In genomic region chr1:134063773-134064125, GRCm38 (mm10) we compare ENCODE assay signal across 8 mouse cellular contexts. TPM values are rescaled to one million over a fixed set of nuclear protein-coding genes. Genes with fewer than 3 reads are reported as not detected.
DNase-seq lines count a peak whose midpoint lies in the region; ATAC-seq and TF ChIP-seq lines count a peak whose summit lies in the region.

No protein-coding gene starts in this region.

- no peaks in the 10 kb centered on the region for H3K36me3 ChIP-seq in E14TG2a.4 (ENCODE audit: insufficient read depth, low read length)
- H3K36me3 ChIP-seq in hindbrain, embryonic 14.5 days (replicated peaks; ENCODE audit: control insufficient read depth, insufficient read depth) = no peaks in the 10 kb centered on the region
- H3K36me3 ChIP-seq in liver, embryonic 16.5 days (ENCODE audit: control insufficient read depth, insufficient read depth) = no peaks in the 10 kb centered on the region

- 5% methylated on average over 9 of the region's 9 CpGs for WGBS in hindbrain, embryonic 14.5 days
- WGBS in liver, embryonic 16.5 days (ENCODE audit: insufficient replicate concordance) = 19% methylated on average over 9 of the region's 9 CpGs
- WGBS in olfactory bulb, adult 2 months = 17% methylated on average over 9 of the region's 9 CpGs

- peak overlapping the region; percentile 45 for H3K27ac ChIP-seq in embryonic fibroblast, embryonic 13.5 days (ENCODE audit: insufficient read depth, low read length)
- H3K27ac ChIP-seq in hindbrain, embryonic 14.5 days = peak overlapping the region; percentile 97
- peak overlapping the region; percentile 78 for H3K27ac ChIP-seq in liver, embryonic 16.5 days (ENCODE audit: low read length)
- H3K27ac ChIP-seq in olfactory bulb, adult 2 months (ENCODE audit: insufficient read depth, low read depth, low read length) = peak overlapping the region; percentile 76

- H3K4me1 ChIP-seq in E14TG2a.4 (replicated peaks; ENCODE audit: low read depth, low read length) = peaks cover 72% of the 10 kb centered on the region
- peaks cover 5% of the 10 kb centered on the region for H3K4me1 ChIP-seq in embryonic fibroblast, embryonic 13.5 days (ENCODE audit: control insufficient read depth, insufficient read depth, low read length)
- H3K4me1 ChIP-seq in hindbrain, embryonic 14.5 days (replicated peaks; ENCODE audit: control insufficient read depth, insufficient read depth, low read length) = peaks cover 74% of the 10 kb centered on the region
- peaks cover 76% of the 10 kb centered on the region for H3K4me1 ChIP-seq in liver, embryonic 16.5 days (ENCODE audit: control insufficient read depth, low read depth, low read length)
- H3K4me1 ChIP-seq in olfactory bulb, adult 2 months (ENCODE audit: control insufficient read depth, insufficient read depth, low read length) = peaks cover 40% of the 10 kb centered on the region

- DNase-seq in hindbrain, embryonic 14.5 days (ENCODE audit: low spot score) = no peak
- DNase-seq in gastrocnemius, postnatal 10 days = no peak
- no peak for DNase-seq in cerebellum, adult 11-12 months
- DNase-seq in right cerebral cortex, postnatal 14 days = no peak

- TF ChIP-seq POLR2A in embryonic fibroblast, embryonic 13.5 days (IDR thresholded peaks at IDR 0.05; ENCODE audit: low read depth, low read length) = no peak
- TF ChIP-seq POLR2A in olfactory bulb, adult 2 months (IDR thresholded peaks at IDR 0.05; ENCODE audit: insufficient read depth, low read depth, low read length) = no peak

- H3K4me2 ChIP-seq in hindbrain, embryonic 14.5 days (replicated peaks) = peak overlapping the region; percentile 46
- H3K4me2 ChIP-seq in liver, embryonic 16.5 days (ENCODE audit: low read depth, low read length) = peak overlapping the region; percentile 52

- peak overlapping the region; percentile 72 for H3K4me3 ChIP-seq in E14TG2a.4 (replicated peaks; ENCODE audit: low read length)
- H3K4me3 ChIP-seq in embryonic fibroblast, embryonic 13.5 days (ENCODE audit: insufficient read depth, low read length) = no peak overlapping the region
- no peak overlapping the region for H3K4me3 ChIP-seq in hindbrain, embryonic 14.5 days (replicated peaks; ENCODE audit: low read length)
- peak overlapping the region; percentile 30 for H3K4me3 ChIP-seq in liver, embryonic 16.5 days (ENCODE audit: low read depth, low read length)
- no peak overlapping the region for H3K4me3 ChIP-seq in olfactory bulb, adult 2 months (ENCODE audit: insufficient read depth, low read depth, low read length)

- peak overlapping the region; percentile 42 for H3K9ac ChIP-seq in hindbrain, embryonic 14.5 days
- H3K9ac ChIP-seq in liver, embryonic 16.5 days (ENCODE audit: low read depth, low read length) = peak overlapping the region; percentile 53

- H3K27me3 ChIP-seq in E14TG2a.4 (ENCODE audit: insufficient read depth, low read length) = peaks cover 40% of the 10 kb centered on the region
- no peaks in the 10 kb centered on the region for H3K27me3 ChIP-seq in hindbrain, embryonic 14.5 days (ENCODE audit: control insufficient read depth, insufficient read depth, low read length)
- peaks cover 54% of the 10 kb centered on the region for H3K27me3 ChIP-seq in liver, embryonic 16.5 days (ENCODE audit: control insufficient read depth, insufficient read depth, low read depth, low read length)

- no peaks in the 10 kb centered on the region for H3K9me3 ChIP-seq in E14TG2a.4 (ENCODE audit: low read length)
- no peaks in the 10 kb centered on the region for H3K9me3 ChIP-seq in hindbrain, embryonic 14.5 days (ENCODE audit: control insufficient read depth, low read length)
- H3K9me3 ChIP-seq in liver, embryonic 16.5 days (replicated peaks; ENCODE audit: control insufficient read depth, low read length) = no peaks in the 10 kb centered on the region

- TF ChIP-seq CTCF in E14TG2a.4 (conservative IDR thresholded peaks at IDR 0.05; ENCODE audit: low read length) = no peak
- TF ChIP-seq CTCF in embryonic fibroblast, embryonic 13.5 days (IDR thresholded peaks at IDR 0.05; ENCODE audit: borderline replicate concordance, insufficient read depth, low read length) = no peak
- TF ChIP-seq CTCF in olfactory bulb, adult 2 months (IDR thresholded peaks at IDR 0.05; ENCODE audit: insufficient read depth, low read depth, low read length) = no peak

- ATAC-seq in hindbrain, embryonic 14.5 days (ENCODE audit: low FRiP score) = 0 out of 2 replicates have a peak, but pooled peaks have one; percentile 0
- ATAC-seq in liver, embryonic 16.5 days (ENCODE audit: low read depth) = no peak

RNA-seq across cellular contexts. Expression of gene Btg2, which starts 15.2 kb away (rescaled TPM):
- 96.4 and 125 TPM in 2 replicates for polyA plus RNA-seq in embryonic fibroblast, embryonic 13.5 days (2011; ENCODE audit: insufficient read length, low read depth, missing spikeins)
- 26.3 and 29.0 TPM in 2 replicates for polyA plus RNA-seq in hindbrain, embryonic 14.5 days (2014; fragmentation: Nextera tagmentation; extraction: Ambion mirVana)
- 107 and 109 TPM in 2 replicates for polyA plus RNA-seq in liver, embryonic 16.5 days (2015; fragmentation: Nextera tagmentation; extraction: Ambion mirVana)
- polyA plus RNA-seq in olfactory bulb, adult 2 months (2012; ENCODE audit: insufficient read depth, insufficient read length, low replicate concordance, missing spikeins) = 111 and 168 TPM in 2 replicates
- 10 to 100 TPM; 25.0 to 30.4 TPM for total RNA-seq in gastrocnemius, postnatal 10 days (2021)

RNA-seq across cellular contexts. Expression of gene Fmod, which starts 26.7 kb away (rescaled TPM):
- 35.4 and 74.2 TPM in 2 replicates for polyA plus RNA-seq in embryonic fibroblast, embryonic 13.5 days (2011; ENCODE audit: insufficient read length, low read depth, missing spikeins)
- polyA plus RNA-seq in hindbrain, embryonic 14.5 days (2014; fragmentation: Nextera tagmentation; extraction: Ambion mirVana) = 5.3 and 6.2 TPM in 2 replicates
- polyA plus RNA-seq in liver, embryonic 16.5 days (2015; fragmentation: Nextera tagmentation; extraction: Ambion mirVana) = 2.2 and 3.3 TPM in 2 replicates
- polyA plus RNA-seq in olfactory bulb, adult 2 months (2012; ENCODE audit: insufficient read depth, insufficient read length, low replicate concordance, missing spikeins) = not detected in 2 replicates
- 100 to 1,000 TPM; 214 to 221 TPM for total RNA-seq in gastrocnemius, postnatal 10 days (2021)

RNA-seq across cellular contexts. Expression of gene Chit1, which starts 47.3 kb away (rescaled TPM):
- polyA plus RNA-seq in embryonic fibroblast, embryonic 13.5 days (2011; ENCODE audit: insufficient read length, low read depth, missing spikeins) = not detected in 2 replicates
- polyA plus RNA-seq in hindbrain, embryonic 14.5 days (2014; fragmentation: Nextera tagmentation; extraction: Ambion mirVana) = 0.20 and 0.23 TPM in 2 replicates
- 0.19 and 0.20 TPM in 2 replicates for polyA plus RNA-seq in liver, embryonic 16.5 days (2015; fragmentation: Nextera tagmentation; extraction: Ambion mirVana)
- polyA plus RNA-seq in olfactory bulb, adult 2 months (2012; ENCODE audit: insufficient read depth, insufficient read length, low replicate concordance, missing spikeins) = not detected in 2 replicates
- total RNA-seq in gastrocnemius, postnatal 10 days (2021) = under 1 TPM in 1 of 2 experiments, not detected in 1; 0.16 TPM

Comparison
In these comparisons a context has a peak if more than half of its experiments do, and no peak if none do; other contexts are left out.
1. H3K4me3 ChIP-seq: peak in E14TG2a.4 (single experiment) and liver, embryonic 16.5 days (single experiment); none in embryonic fibroblast, embryonic 13.5 days (single experiment), hindbrain, embryonic 14.5 days (single experiment) and olfactory bulb, adult 2 months (single experiment).
2. H3K27ac ChIP-seq: peak in every context shown above with its lines; median percentile 97 in hindbrain, embryonic 14.5 days; 78 in liver, embryonic 16.5 days; 76 in olfactory bulb, adult 2 months; 45 in embryonic fibroblast, embryonic 13.5 days.